ENCODE assay signal across 17 mouse cellular contexts in genomic region chr13:53093407-53093806, GRCm38 (mm10).
"Had no signal": no experiment of that assay in that cellular context is flagged by ENCODE, and none has a peak within 500 bp of the region (broad histone marks: within the 10 kb centered on the region; RNA-seq: fewer than 3 reads in every experiment).

No protein-coding gene starts in this region.

- H3K4me2 ChIP-seq: kidney, embryonic 15.5 days; limb, embryonic 13.5 days; liver, embryonic 13.5 days; midbrain, embryonic 11.5 days; midbrain, embryonic 15.5 days; neural tube, embryonic 13.5 days had no signal

- H3K9ac ChIP-seq: kidney, embryonic 15.5 days; limb, embryonic 13.5 days; liver, embryonic 13.5 days; liver, postnatal 0 days; midbrain, embryonic 15.5 days; neural tube, embryonic 13.5 days had no signal

- H3K27ac ChIP-seq: kidney, embryonic 15.5 days; left cerebral cortex, adult 2 months; limb, embryonic 13.5 days; liver, embryonic 13.5 days; macrophage; midbrain, embryonic 15.5 days; neural tube, embryonic 13.5 days had no signal

- H3K36me3 ChIP-seq: kidney, embryonic 15.5 days; limb, embryonic 13.5 days; liver, embryonic 13.5 days; midbrain, embryonic 15.5 days; neural tube, embryonic 13.5 days had no signal

- DNase-seq: kidney, adult 2 months; kidney, postnatal 14 days; liver, embryonic 13.5 days; liver, postnatal 0 days; retina, postnatal 1 day; right cerebral cortex, postnatal 4 days; spleen, adult 18-20 months; thymus, postnatal 4 days had no signal

- H3K4me1 ChIP-seq: kidney, embryonic 15.5 days; liver, embryonic 13.5 days; midbrain, embryonic 15.5 days had no signal

- H3K4me3 ChIP-seq: kidney, embryonic 15.5 days; left cerebral cortex, adult 2 months; limb, embryonic 13.5 days; liver, embryonic 13.5 days; megakaryocyte, embryonic 14.5 days; midbrain, embryonic 15.5 days; neural tube, embryonic 13.5 days had no signal

- H3K27me3 ChIP-seq: liver, embryonic 13.5 days had no signal

- ATAC-seq: intestine, embryonic 16.5 days; liver, postnatal 0 days; midbrain, embryonic 15.5 days had no signal

- H3K9me3 ChIP-seq: kidney, embryonic 15.5 days; limb, embryonic 13.5 days; liver, embryonic 13.5 days; megakaryocyte, embryonic 14.5 days; midbrain, embryonic 15.5 days; neural tube, embryonic 13.5 days had no signal
